Mouse (Mus musculus) ES-E14 (cell line): ENCODE results near the gene Meltf.

Experiments used
- HCFC1 ChIP-seq: IDR thresholded peaks from 2 replicates; pipeline ENCODE4 v1.6.1; 2012; ENCODE audit warnings: low read length, inconsistent platforms, borderline replicate concordance; ENCODE audit not compliant: insufficient read depth
- MAFK ChIP-seq: IDR thresholded peaks from 2 replicates; pipeline ENCODE4 v1.6.1; 2014; ENCODE audit warnings: mild to moderate bottlenecking, low read depth, low read length, inconsistent platforms; ENCODE audit not compliant: insufficient read depth
- ZNF384 ChIP-seq: IDR thresholded peaks from 2 replicates; pipeline ENCODE4 v1.6.1; 2012; ENCODE audit warnings: low read depth, low read length, inconsistent platforms

DNA sequence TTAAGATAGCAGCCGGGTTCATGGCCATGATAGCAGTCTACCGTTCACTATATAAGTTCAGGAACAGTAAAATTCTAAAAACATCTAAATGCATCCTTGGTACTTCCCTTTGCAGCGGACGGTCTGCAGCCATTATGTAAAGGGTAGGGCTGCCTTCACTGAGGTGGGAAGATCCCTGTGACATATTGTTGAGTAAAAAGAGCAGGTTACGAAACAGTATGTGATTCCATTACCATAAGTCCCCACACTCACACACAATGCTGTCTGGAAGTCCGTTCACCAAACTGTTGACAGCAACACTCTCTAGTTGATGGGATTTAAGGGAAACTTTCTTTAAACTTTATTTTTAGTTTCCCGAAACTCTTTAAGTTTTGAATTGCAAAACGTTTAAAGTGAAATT, 24.6 kb downstream of the Meltf start:
- TF ChIP-seq MAFK (no peak), HCFC1 (no peak), ZNF384 (no peak)
